Mouse (Mus musculus) neutrophil, adult 83 days (primary cell): ENCODE data around the gene Ogg1. TPM values are rescaled to one million over a fixed set of nuclear protein-coding genes. Genes with fewer than 3 reads are reported as not detected.

Experiments
- total RNA-seq, 2 experiments: library from RNA; stranded (reverse); gene quantifications; one replicate each; pipeline ENCODE4 v1.2.4; 2023

Gene Ogg1
- 10 to 100 TPM in 1 of 2 experiments, 1 to 10 TPM in 1; 9.6 to 11.3 TPM for total RNA-seq

GRCm38 (mm10) chr6:113326533-113327315 lies at the start of gene Ogg1:
TSS of gene Ogg1 (plus strand) at chr6:113326972.

GRCm38 (mm10) chr6:113282101-113282802 lies 44.5 kb upstream of the Ogg1 start, which contains the start of gene Cpne9:
TSS of gene Cpne9 (plus strand) at chr6:113282307.

GRCm38 (mm10) chr6:113306986-113307349 lies 19.8 kb upstream of the Ogg1 start, which contains the start of gene Brpf1:
TSS of gene Brpf1 (plus strand) at chr6:113307137.

GRCm38 (mm10) chr6:113343177-113344092 lies 16.7 kb downstream of the Ogg1 start, which contains the start of gene Camk1:
TSS of gene Camk1 (minus strand) at chr6:113343984.

GRCm38 (mm10) chr6:113377496-113378385 lies 51.0 kb downstream of the Ogg1 start, which contains the start of the genes Tada3 and Arpc4:
TSS of gene Tada3 (minus strand) at chr6:113377883.
TSS of gene Arpc4 (plus strand) at chr6:113378115.

Other genes starting within 250 kb of the Ogg1 start
- gene Setd5, start 249.6 kb upstream of the Ogg1 start, total RNA-seq = 10 to 100 TPM; 75.7 to 85.5 TPM
- under 1 TPM; 0.39 to 0.42 TPM for gene Lhfpl4, start 131.6 kb upstream of the Ogg1 start, total RNA-seq
- 10 to 100 TPM; 42.1 to 48.3 TPM for gene Mtmr14, start 89.1 kb upstream of the Ogg1 start, total RNA-seq
- 1 to 10 TPM in 1 of 2 experiments, under 1 TPM in 1; 0.79 to 2.4 TPM for gene Cpne9, start 44.7 kb upstream of the Ogg1 start, total RNA-seq
- 10 to 100 TPM; 82.6 to 87.5 TPM for gene Brpf1, start 19.8 kb upstream of the Ogg1 start, total RNA-seq
- 10 to 100 TPM; 28.1 to 30.0 TPM for gene Camk1, start 17.0 kb downstream of the Ogg1 start, total RNA-seq
- gene Tada3, start 50.9 kb downstream of the Ogg1 start, total RNA-seq = 10 to 100 TPM; 24.7 to 26.8 TPM
- gene Arpc4, start 51.1 kb downstream of the Ogg1 start, total RNA-seq = 100 to 1,000 TPM; 463 to 492 TPM
- 10 to 100 TPM; 35.3 to 42.1 TPM for gene Ttll3, start 62.3 kb downstream of the Ogg1 start, total RNA-seq
- 1 to 10 TPM; 1.6 to 3.6 TPM for gene Rpusd3, start 92.4 kb downstream of the Ogg1 start, total RNA-seq
- gene Cidec, start 108.8 kb downstream of the Ogg1 start, total RNA-seq = not detected
- gene Jagn1, start 115.6 kb downstream of the Ogg1 start, total RNA-seq = 10 to 100 TPM; 11.7 to 12.2 TPM
- gene Il17re, start 131.5 kb downstream of the Ogg1 start, total RNA-seq = not detected
- not detected for gene Il17rc, start 144.5 kb downstream of the Ogg1 start, total RNA-seq
- 1 to 10 TPM; 2.2 to 2.3 TPM for gene Creld1, start 156.3 kb downstream of the Ogg1 start, total RNA-seq
- not detected for gene Prrt3, start 175.0 kb downstream of the Ogg1 start, total RNA-seq
- 10 to 100 TPM; 41.9 to 44.7 TPM for gene Emc3, start 204.7 kb downstream of the Ogg1 start, total RNA-seq
- gene Fancd2, start 204.7 kb downstream of the Ogg1 start, total RNA-seq = 10 to 100 TPM; 15.0 to 22.8 TPM